8 mouse cellular contexts compared by ENCODE assay signal in genomic region chr8:61758686-61759326, GRCm38 (mm10).
DNase-seq lines count a peak whose midpoint lies in the region; ATAC-seq lines count a peak whose summit lies in the region.

No protein-coding gene starts in this region.

- H3K27me3 ChIP-seq in hindbrain, embryonic 10.5 days (ENCODE audit: insufficient read depth, poor library complexity, severe bottlenecking) = no peaks in the 10 kb centered on the region
- H3K27me3 ChIP-seq in midbrain, embryonic 16.5 days (ENCODE audit: control insufficient read depth, insufficient read depth, low read depth, low read length) = no peaks in the 10 kb centered on the region

- H3K4me1 ChIP-seq in hindbrain, embryonic 10.5 days (replicated peaks) = peaks cover 38% of the 10 kb centered on the region
- peaks cover 4% of the 10 kb centered on the region; the same call in 1 of the 2 replicates for H3K4me1 ChIP-seq in midbrain, embryonic 16.5 days (ENCODE audit: control insufficient read depth, insufficient read depth, low read length)

- peak overlapping the region; percentile 77 for H3K4me3 ChIP-seq in hindbrain, embryonic 10.5 days
- H3K4me3 ChIP-seq in midbrain, embryonic 16.5 days (ENCODE audit: low read depth, low read length) = peak overlapping the region; percentile 44

- no peaks in the 10 kb centered on the region for H3K9me3 ChIP-seq in hindbrain, embryonic 10.5 days
- H3K9me3 ChIP-seq in midbrain, embryonic 16.5 days (replicated peaks; ENCODE audit: control insufficient read depth, low read length, poor library complexity, severe bottlenecking) = no peaks in the 10 kb centered on the region

- no peak for ATAC-seq in midbrain, embryonic 16.5 days
- no peak for ATAC-seq in erythroid progenitor cell, adult 5-6 weeks (replicated peaks; ENCODE audit: low FRiP score, poor library complexity, severe bottlenecking)

- H3K27ac ChIP-seq in hindbrain, embryonic 10.5 days = peak overlapping the region; percentile 97
- H3K27ac ChIP-seq in midbrain, embryonic 16.5 days (ENCODE audit: low read length) = no peak overlapping the region

- WGBS in hindbrain, embryonic 10.5 days = 16% methylated on average over 8 of the region's 8 CpGs
- WGBS in midbrain, embryonic 16.5 days = 10% methylated on average over 8 of the region's 8 CpGs

- H3K4me2 ChIP-seq in midbrain, embryonic 16.5 days (ENCODE audit: low read length) = peak overlapping the region; percentile 67

- no peak overlapping the region for H3K9ac ChIP-seq in midbrain, embryonic 16.5 days (ENCODE audit: low read depth, low read length)

- peaks cover 20% of the 10 kb centered on the region for H3K36me3 ChIP-seq in hindbrain, embryonic 10.5 days
- no peaks in the 10 kb centered on the region for H3K36me3 ChIP-seq in midbrain, embryonic 16.5 days (ENCODE audit: control insufficient read depth, insufficient read depth, low read length)

- peak; percentile 85 for DNase-seq in heart, adult 11 months
- no peak for DNase-seq in heart, postnatal 4 days
- peak; percentile 49 for DNase-seq in embryo, embryonic 9.5 days (ENCODE audit: extremely low spot score)
- DNase-seq in hindbrain, embryonic 10.5 days (ENCODE audit: low spot score) = peak; percentile 39
- DNase-seq in right cerebral cortex, postnatal 4 days = no peak
- DNase-seq in natural killer cell, adult 2 months (ENCODE audit: low spot score in 2 of 2) = no peak

Comparison
In these comparisons a context has a peak if more than half of its experiments do, and no peak if none do; other contexts are left out.
1. DNase-seq: peak in heart, adult 11 months (single experiment), embryo, embryonic 9.5 days (single experiment) and hindbrain, embryonic 10.5 days (single experiment); none in heart, postnatal 4 days (single experiment), right cerebral cortex, postnatal 4 days (single experiment) and natural killer cell, adult 2 months (0 of 2).